Mouse (Mus musculus): Measurements from ENCODE around the gene Galr3. TPM values are rescaled to one million over a fixed set of nuclear protein-coding genes. Genes with fewer than 3 reads are reported as not detected.

Gene Galr3
- polyA plus RNA-seq (2012; ENCODE audit: insufficient read depth, insufficient read length, missing spikeins): not detected in 2 replicates

GRCm38 (mm10) chr15:79041585-79041984 is at the start of gene Galr3:
Galr3 (plus strand) TSS chr15:79041885.
- TF ChIP-seq POLR2A (IDR thresholded peaks at IDR 0.05; ENCODE audit: borderline replicate concordance, low read depth, low read length) (no peak), CTCF (IDR thresholded peaks at IDR 0.05; ENCODE audit: low read depth, low read length) (no peak)
- Histone ChIP-seq H3K4me1 (ENCODE audit: control insufficient read depth, insufficient read depth, low read length) (peaks cover 9% of the 10 kb centered on the region), H3K27ac (ENCODE audit: insufficient read depth, low read depth, low read length) (no peak within 1 kb of the TSS), H3K4me3 (ENCODE audit: insufficient read depth, low read length) (peak within 1 kb of the TSS; percentile 58)

GRCm38 (mm10) chr15:78992235-78992634 is 49.5 kb upstream of the Galr3 start:
- Histone ChIP-seq H3K27ac (ENCODE audit: insufficient read depth, low read depth, low read length) (no peak overlapping the region), H3K4me3 (ENCODE audit: insufficient read depth, low read length) (no peak overlapping the region), H3K4me1 (ENCODE audit: control insufficient read depth, insufficient read depth, low read length) (peaks cover 10% of the 10 kb centered on the region)
- no peak for TF ChIP-seq CTCF (IDR thresholded peaks at IDR 0.05; ENCODE audit: low read depth, low read length)
- TF ChIP-seq POLR2A (IDR thresholded peaks at IDR 0.05; ENCODE audit: borderline replicate concordance, low read depth, low read length): no peak

GRCm38 (mm10) chr15:78992925-78993324 is 48.8 kb upstream of the Galr3 start:
- H3K27ac ChIP-seq (ENCODE audit: insufficient read depth, low read depth, low read length): no peak overlapping the region
- no peak overlapping the region for H3K4me3 ChIP-seq (ENCODE audit: insufficient read depth, low read length)
- no peak for TF ChIP-seq CTCF (IDR thresholded peaks at IDR 0.05; ENCODE audit: low read depth, low read length)
- TF ChIP-seq POLR2A (IDR thresholded peaks at IDR 0.05; ENCODE audit: borderline replicate concordance, low read depth, low read length): no peak
- peaks cover 10% of the 10 kb centered on the region for H3K4me1 ChIP-seq (ENCODE audit: control insufficient read depth, insufficient read depth, low read length)

- peaks cover 10% of the 10 kb centered on the region for H3K4me1 ChIP-seq (ENCODE audit: control insufficient read depth, insufficient read depth, low read length)
- H3K27ac ChIP-seq (ENCODE audit: insufficient read depth, low read depth, low read length): no peak overlapping the region
- no peak overlapping the region for H3K4me3 ChIP-seq (ENCODE audit: insufficient read depth, low read length)
- TF ChIP-seq CTCF (IDR thresholded peaks at IDR 0.05; ENCODE audit: low read depth, low read length) (no peak), POLR2A (IDR thresholded peaks at IDR 0.05; ENCODE audit: borderline replicate concordance, low read depth, low read length) (no peak)
Measured at GRCm38 (mm10) chr15:78995916-78996315, 45.8 kb upstream of the Galr3 start.

GRCm38 (mm10) chr15:78996663-78997062 is 45.0 kb upstream of the Galr3 start:
- Histone ChIP-seq H3K27ac (ENCODE audit: insufficient read depth, low read depth, low read length) (no peak overlapping the region), H3K4me1 (ENCODE audit: control insufficient read depth, insufficient read depth, low read length) (peaks cover 10% of the 10 kb centered on the region), H3K4me3 (ENCODE audit: insufficient read depth, low read length) (no peak overlapping the region)
- TF ChIP-seq CTCF (IDR thresholded peaks at IDR 0.05; ENCODE audit: low read depth, low read length): no peak

- Histone ChIP-seq H3K4me1 (ENCODE audit: control insufficient read depth, insufficient read depth, low read length) (peaks cover 10% of the 10 kb centered on the region), H3K27ac (ENCODE audit: insufficient read depth, low read depth, low read length) (no peak overlapping the region), H3K4me3 (ENCODE audit: insufficient read depth, low read length) (no peak overlapping the region)
- TF ChIP-seq POLR2A (IDR thresholded peaks at IDR 0.05; ENCODE audit: borderline replicate concordance, low read depth, low read length): no peak
- TF ChIP-seq CTCF (IDR thresholded peaks at IDR 0.05; ENCODE audit: low read depth, low read length): no peak
Measured at GRCm38 (mm10) chr15:78998348-78998747, 43.3 kb upstream of the Galr3 start.

- Histone ChIP-seq H3K27ac (ENCODE audit: insufficient read depth, low read depth, low read length) (no peak overlapping the region), H3K4me1 (ENCODE audit: control insufficient read depth, insufficient read depth, low read length) (peaks cover 10% of the 10 kb centered on the region), H3K4me3 (ENCODE audit: insufficient read depth, low read length) (no peak overlapping the region)
- TF ChIP-seq CTCF (IDR thresholded peaks at IDR 0.05; ENCODE audit: low read depth, low read length) (no peak), POLR2A (IDR thresholded peaks at IDR 0.05; ENCODE audit: borderline replicate concordance, low read depth, low read length) (no peak)
Measured at GRCm38 (mm10) chr15:78999586-78999985, 42.1 kb upstream of the Galr3 start.

GRCm38 (mm10) chr15:79000357-79000791 is 41.3 kb upstream of the Galr3 start:
- Histone ChIP-seq H3K27ac (ENCODE audit: insufficient read depth, low read depth, low read length) (no peak overlapping the region), H3K4me3 (ENCODE audit: insufficient read depth, low read length) (no peak overlapping the region), H3K4me1 (ENCODE audit: control insufficient read depth, insufficient read depth, low read length) (peaks cover 10% of the 10 kb centered on the region)
- TF ChIP-seq CTCF (IDR thresholded peaks at IDR 0.05; ENCODE audit: low read depth, low read length): no peak
- TF ChIP-seq POLR2A (IDR thresholded peaks at IDR 0.05; ENCODE audit: borderline replicate concordance, low read depth, low read length): no peak

GRCm38 (mm10) chr15:79001559-79001958 is 40.1 kb upstream of the Galr3 start:
- no peak overlapping the region for H3K27ac ChIP-seq (ENCODE audit: insufficient read depth, low read depth, low read length)
- TF ChIP-seq CTCF (IDR thresholded peaks at IDR 0.05; ENCODE audit: low read depth, low read length) (no peak), POLR2A (IDR thresholded peaks at IDR 0.05; ENCODE audit: borderline replicate concordance, low read depth, low read length) (no peak)
- H3K4me1 ChIP-seq (ENCODE audit: control insufficient read depth, insufficient read depth, low read length): peaks cover 3% of the 10 kb centered on the region
- H3K4me3 ChIP-seq (ENCODE audit: insufficient read depth, low read length): no peak overlapping the region

GRCm38 (mm10) chr15:79002036-79002435 is 39.6 kb upstream of the Galr3 start:
- no peak for TF ChIP-seq POLR2A (IDR thresholded peaks at IDR 0.05; ENCODE audit: borderline replicate concordance, low read depth, low read length)
- TF ChIP-seq CTCF (IDR thresholded peaks at IDR 0.05; ENCODE audit: low read depth, low read length): no peak
- Histone ChIP-seq H3K4me1 (ENCODE audit: control insufficient read depth, insufficient read depth, low read length) (no peaks in the 10 kb centered on the region), H3K27ac (ENCODE audit: insufficient read depth, low read depth, low read length) (no peak overlapping the region), H3K4me3 (ENCODE audit: insufficient read depth, low read length) (no peak overlapping the region)

- H3K4me1 ChIP-seq (ENCODE audit: control insufficient read depth, insufficient read depth, low read length): no peaks in the 10 kb centered on the region
- H3K27ac ChIP-seq (ENCODE audit: insufficient read depth, low read depth, low read length): no peak overlapping the region
- no peak for TF ChIP-seq CTCF (IDR thresholded peaks at IDR 0.05; ENCODE audit: low read depth, low read length)
- no peak for TF ChIP-seq POLR2A (IDR thresholded peaks at IDR 0.05; ENCODE audit: borderline replicate concordance, low read depth, low read length)
- no peak overlapping the region for H3K4me3 ChIP-seq (ENCODE audit: insufficient read depth, low read length)
Measured at GRCm38 (mm10) chr15:79003079-79003478, 38.6 kb upstream of the Galr3 start.

All from bone marrow macrophage, adult 2 months (primary cell).